Mouse (Mus musculus): ENCODE measurements at regions not wholly inside any gene's neighbourhood (a gene's known extent, or its start where the extent isn't known, plus 50 kb on each side); places are given as distances from the start of the nearest gene placed in this dataset.

- Histone ChIP-seq H3K36me3 (ENCODE audit: control insufficient read depth, insufficient read depth) (no peaks in the 10 kb centered on the region), H3K79me2 (ENCODE audit: control insufficient read depth, insufficient read depth) (no peaks in the 10 kb centered on the region), H3K79me3 (ENCODE audit: low read depth) (no peaks in the 10 kb centered on the region), H3ac (ENCODE audit: control insufficient read depth, insufficient read length, low read depth) (no peak overlapping the region), H3K27me3 (ENCODE audit: control insufficient read depth, insufficient read depth, insufficient read length) (no peaks in the 10 kb centered on the region), H3K4me3 (ENCODE audit: insufficient read depth, poor library complexity, severe bottlenecking) (no peak overlapping the region)
- TF ChIP-seq CEBPB (IDR thresholded peaks at IDR 0.05; ENCODE audit: low read depth), result no peak
- no peak for TF ChIP-seq FOSL1 (IDR thresholded peaks at IDR 0.05; ENCODE audit: insufficient read depth, low read length, poor library complexity, severe bottlenecking)
- TF ChIP-seq MYOG (IDR thresholded peaks at IDR 0.05; ENCODE audit: control insufficient read depth, extremely low read depth, insufficient read length), result no peak
- no peak for TF ChIP-seq MYOD1 (IDR thresholded peaks at IDR 0.05; ENCODE audit: control insufficient read depth, insufficient read length, low read depth)
- no peak for TF ChIP-seq USF1 (IDR thresholded peaks at IDR 0.05; ENCODE audit: low read depth)
- no peak for TF ChIP-seq MAX (IDR thresholded peaks at IDR 0.05)
These were observed 371.4 kb upstream of the Intu start for GRCm38 (mm10) chr3:40159591-40160145.

- H3K79me3 ChIP-seq (ENCODE audit: low read depth), result no peaks in the 10 kb centered on the region
- H3K27me3 ChIP-seq (ENCODE audit: control insufficient read depth, insufficient read depth, insufficient read length), result no peaks in the 10 kb centered on the region
- TF ChIP-seq MYOG (IDR thresholded peaks at IDR 0.05; ENCODE audit: control insufficient read depth, extremely low read depth, insufficient read length), result no peak
- no peak for TF ChIP-seq CTCF (IDR thresholded peaks at IDR 0.05; ENCODE audit: control insufficient read depth, insufficient read depth, insufficient read length)
- no peak for TF ChIP-seq FOSL1 (IDR thresholded peaks at IDR 0.05; ENCODE audit: insufficient read depth, low read length, poor library complexity, severe bottlenecking)
- H3ac ChIP-seq (ENCODE audit: control insufficient read depth, insufficient read length, low read depth), result no peak overlapping the region
- H3K4me3 ChIP-seq (ENCODE audit: insufficient read depth, poor library complexity, severe bottlenecking), result no peak overlapping the region
- H3K36me3 ChIP-seq (ENCODE audit: control insufficient read depth, insufficient read depth), result no peaks in the 10 kb centered on the region
- H3K79me2 ChIP-seq (ENCODE audit: control insufficient read depth, insufficient read depth), result no peaks in the 10 kb centered on the region
These were observed 366.9 kb upstream of the Intu start for GRCm38 (mm10) chr3:40164181-40164580.

- Histone ChIP-seq H3K36me3 (ENCODE audit: control insufficient read depth, insufficient read depth) (no peaks in the 10 kb centered on the region), H3K27me3 (ENCODE audit: control insufficient read depth, insufficient read depth, insufficient read length) (no peaks in the 10 kb centered on the region), H3ac (ENCODE audit: control insufficient read depth, insufficient read length, low read depth) (no peak overlapping the region), H3K79me3 (ENCODE audit: low read depth) (no peaks in the 10 kb centered on the region), H3K4me3 (ENCODE audit: insufficient read depth, poor library complexity, severe bottlenecking) (no peak overlapping the region), H3K79me2 (ENCODE audit: control insufficient read depth, insufficient read depth) (no peaks in the 10 kb centered on the region)
- TF ChIP-seq MYOD1 (IDR thresholded peaks at IDR 0.05; ENCODE audit: control insufficient read depth, insufficient read length, low read depth) (no peak), USF1 (IDR thresholded peaks at IDR 0.05; ENCODE audit: low read depth) (no peak)
These were observed 363.0 kb upstream of the Intu start for GRCm38 (mm10) chr3:40167970-40168626.

GRCm38 (mm10) chr3:40169590-40169989 lies 361.5 kb upstream of the Intu start:
- Histone ChIP-seq H3K79me3 (ENCODE audit: low read depth) (no peaks in the 10 kb centered on the region), H3K36me3 (ENCODE audit: control insufficient read depth, insufficient read depth) (no peaks in the 10 kb centered on the region), H3K79me2 (ENCODE audit: control insufficient read depth, insufficient read depth) (no peaks in the 10 kb centered on the region), H3ac (ENCODE audit: control insufficient read depth, insufficient read length, low read depth) (no peak overlapping the region), H3K27me3 (ENCODE audit: control insufficient read depth, insufficient read depth, insufficient read length) (no peaks in the 10 kb centered on the region), H3K4me3 (ENCODE audit: insufficient read depth, poor library complexity, severe bottlenecking) (no peak overlapping the region)
- TF ChIP-seq CTCF (IDR thresholded peaks at IDR 0.05; ENCODE audit: control insufficient read depth, insufficient read depth, insufficient read length) (no peak), FOSL1 (IDR thresholded peaks at IDR 0.05; ENCODE audit: insufficient read depth, low read length, poor library complexity, severe bottlenecking) (no peak), MAX (IDR thresholded peaks at IDR 0.05) (no peak), MYOD1 (IDR thresholded peaks at IDR 0.05; ENCODE audit: control insufficient read depth, insufficient read length, low read depth) (no peak), MYOG (IDR thresholded peaks at IDR 0.05; ENCODE audit: control insufficient read depth, extremely low read depth, insufficient read length) (no peak), USF1 (IDR thresholded peaks at IDR 0.05; ENCODE audit: low read depth) (no peak), CEBPB (IDR thresholded peaks at IDR 0.05; ENCODE audit: low read depth) (no peak)

GRCm38 (mm10) chr3:40179726-40180317 lies 351.3 kb upstream of the Intu start:
- Histone ChIP-seq H3K79me3 (ENCODE audit: low read depth) (no peaks in the 10 kb centered on the region), H3K79me2 (ENCODE audit: control insufficient read depth, insufficient read depth) (no peaks in the 10 kb centered on the region), H3K36me3 (ENCODE audit: control insufficient read depth, insufficient read depth) (no peaks in the 10 kb centered on the region), H3K27me3 (ENCODE audit: control insufficient read depth, insufficient read depth, insufficient read length) (no peaks in the 10 kb centered on the region), H3K4me3 (ENCODE audit: insufficient read depth, poor library complexity, severe bottlenecking) (no peak overlapping the region), H3ac (ENCODE audit: control insufficient read depth, insufficient read length, low read depth) (no peak overlapping the region)
- TF ChIP-seq CEBPB (IDR thresholded peaks at IDR 0.05; ENCODE audit: low read depth) (no peak), USF1 (IDR thresholded peaks at IDR 0.05; ENCODE audit: low read depth) (no peak), CTCF (IDR thresholded peaks at IDR 0.05; ENCODE audit: control insufficient read depth, insufficient read depth, insufficient read length) (no peak), FOSL1 (IDR thresholded peaks at IDR 0.05; ENCODE audit: insufficient read depth, low read length, poor library complexity, severe bottlenecking) (no peak), MYOG (IDR thresholded peaks at IDR 0.05; ENCODE audit: control insufficient read depth, extremely low read depth, insufficient read length) (no peak), MAX (IDR thresholded peaks at IDR 0.05) (no peak), MYOD1 (IDR thresholded peaks at IDR 0.05; ENCODE audit: control insufficient read depth, insufficient read length, low read depth) (no peak)

Data from C2C12 (cell line).